Mouse (Mus musculus) kidney, embryonic 16.5 days (tissue): ENCODE results near the gene Dmpk. TPM values are rescaled to one million over a fixed set of nuclear protein-coding genes. Genes with fewer than 3 reads are reported as not detected.
"Not testable (repeated sequence)": the region's sequence is repeated elsewhere in the genome, so short reads cannot be mapped to it uniquely, and the experiment has no call there.

Experiments used
- ATAC-seq: fragments of 200-750 bp; cut with Nextera tagmentation; 2 replicates; pipeline ENCODE4 v1.8.0; 2017; ENCODE audit warnings: moderate TSS enrichment; ENCODE audit not compliant: low FRiP score, low TSS enrichment
- H3K27ac ChIP-seq: fragments of 300-500 bp; sonication (generic); 2 replicates; pipeline ENCODE4 v1.5.1; 2014; ENCODE audit warnings: low read length
- H3K27me3 ChIP-seq: fragments of 300-500 bp; sonication (generic); 2 replicates; pipeline ENCODE4 v1.6.1; 2014; ENCODE audit warnings: low read length, control low read depth, mixed read lengths; ENCODE audit not compliant: insufficient read depth
- H3K36me3 ChIP-seq: fragments of 300-500 bp; sonication (generic); 2 replicates; pipeline ENCODE4 v1.6.1; 2014; ENCODE audit warnings: low read length, control low read depth, mixed read lengths; ENCODE audit not compliant: insufficient read depth
- H3K4me1 ChIP-seq: fragments of 300-500 bp; sonication (generic); 2 replicates; pipeline ENCODE4 v1.6.1; 2014; ENCODE audit warnings: low read length, control low read depth, mixed read lengths; ENCODE audit not compliant: insufficient read depth
- H3K4me2 ChIP-seq: fragments of 300-500 bp; sonication (generic); replicated peaks from 2 replicates; pipeline ENCODE4 v1.6.1; 2014; ENCODE audit warnings: low read depth, low read length
- H3K4me3 ChIP-seq: fragments of 300-500 bp; sonication (generic); 2 replicates; pipeline ENCODE4 v1.5.1; 2014; ENCODE audit warnings: mild to moderate bottlenecking, low read length
- H3K9ac ChIP-seq: fragments of 300-500 bp; sonication (generic); replicated peaks from 2 replicates; pipeline ENCODE4 v1.6.1; 2014; ENCODE audit warnings: low read length
- H3K9me3 ChIP-seq: fragments of 300-500 bp; sonication (generic); 2 replicates; pipeline ENCODE4 v1.6.1; 2016; ENCODE audit warnings: low read length, control low read depth
- WGBS: fragments of 180-500 bp; shearing (Covaris S2); extraction: QIAGEN DNeasy Blood & Tissue Kit; methylation state at CpG from one replicate; pipeline ENCODE4 v1.1.7; 2014; 5-methylcytosine and 5-hydroxymethylcytosine counted together
- polyA plus RNA-seq: library from polyadenylated mRNA; unstranded; fragments of >200 nt; fragmentation: Nextera tagmentation; extraction: Ambion mirVana; gene quantifications from 2 replicates; pipeline ENCODE4 v1.2.1, GENCODE M21; 2015

Gene Dmpk
- polyA plus RNA-seq, 1 experiment from 2014 or later, result 27.5 TPM

DNA sequence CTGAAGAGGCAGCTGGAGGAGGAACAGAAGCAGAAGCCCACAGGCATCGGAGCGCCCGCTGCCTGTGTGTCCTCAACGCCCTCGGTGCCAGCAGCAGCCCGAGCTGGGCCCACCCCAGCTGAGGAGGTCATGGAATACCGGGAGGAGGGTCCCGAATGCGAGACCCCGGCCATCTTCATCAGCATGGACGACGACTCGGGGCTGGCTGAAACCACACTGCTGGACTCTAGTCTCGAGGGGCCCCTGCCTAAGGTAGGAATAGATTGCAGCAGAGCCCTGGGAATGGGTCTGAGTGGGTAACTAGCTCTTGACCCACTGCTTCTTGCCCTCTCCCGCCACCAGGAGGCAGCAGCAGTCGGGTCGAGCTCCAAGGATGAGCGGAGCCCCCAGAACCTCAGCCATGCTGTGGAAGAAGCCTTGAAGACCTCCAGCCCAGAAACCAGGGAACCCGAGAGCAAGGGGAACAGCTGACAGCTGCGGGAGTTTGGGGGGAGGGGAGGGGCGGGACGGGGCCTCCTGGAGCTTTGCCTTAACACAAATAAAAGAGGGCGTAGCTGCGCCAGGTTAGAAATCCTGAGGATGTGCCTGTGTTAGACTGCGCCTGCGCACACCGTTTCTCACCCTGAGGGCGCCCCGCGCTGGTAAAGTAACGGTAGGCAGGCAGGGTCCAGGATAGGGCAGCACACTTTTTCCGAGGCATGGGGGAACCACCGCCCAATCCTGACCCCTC, 29.4 kb upstream of the Dmpk start, which contains the start of gene Rsph6a:
Gene Rsph6a (plus strand): TSS at position 644 of the 730 bp plus-strand sequence.
- peak within 1 kb of the TSS; percentile 17; the same call in 1 of the 2 replicates for H3K4me3 ChIP-seq
- H3K9ac ChIP-seq, result no peak within 1 kb of the TSS
- H3K4me1 ChIP-seq, result 0 out of 2 replicates have a peak, but pooled peaks cover 2% of the 10 kb centered on the region
- H3K36me3 ChIP-seq, result peaks cover 38% of the 10 kb centered on the region
- ATAC-seq, result 0 out of 2 replicates have a peak, but pooled peaks have one; percentile 57
- H3K27ac ChIP-seq, result no peak within 1 kb of the TSS
- H3K4me2 ChIP-seq, result peak within 1 kb of the TSS; percentile 42
- 25% methylated on average over 33 of the region's 33 CpGs for WGBS
- no peaks in the 10 kb centered on the region for H3K27me3 ChIP-seq
- H3K9me3 ChIP-seq, result no peaks in the 10 kb centered on the region

DNA sequence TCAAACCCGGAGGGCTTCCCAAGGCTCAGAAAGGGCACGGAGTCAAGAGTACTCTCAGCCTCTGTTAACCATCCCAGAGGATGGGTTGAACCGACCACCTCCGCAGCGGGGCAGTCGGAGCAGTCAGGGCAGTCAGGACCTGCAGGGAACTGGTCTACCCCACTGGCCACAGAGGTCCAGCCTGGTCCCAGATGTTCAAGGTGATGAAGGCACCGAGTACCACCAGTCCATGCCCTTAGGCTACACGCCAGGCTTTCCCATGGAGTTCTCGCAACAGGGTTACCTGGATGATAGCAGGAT, 28.9 kb upstream of the Dmpk start:
- Histone ChIP-seq H3K4me3 (no peak overlapping the region), H3K4me1 (0 out of 2 replicates have a peak, but pooled peaks cover 2% of the 10 kb centered on the region), H3K27ac (no peak overlapping the region), H3K9me3 (no peaks in the 10 kb centered on the region), H3K9ac (no peak overlapping the region), H3K4me2 (peak overlapping the region; percentile 42), H3K36me3 (peaks cover 33% of the 10 kb centered on the region), H3K27me3 (no peaks in the 10 kb centered on the region)
- WGBS, result 63% methylated on average over 9 of the region's 9 CpGs
- 0 out of 2 replicates have a peak, but pooled peaks have one; percentile 9 for ATAC-seq

DNA sequence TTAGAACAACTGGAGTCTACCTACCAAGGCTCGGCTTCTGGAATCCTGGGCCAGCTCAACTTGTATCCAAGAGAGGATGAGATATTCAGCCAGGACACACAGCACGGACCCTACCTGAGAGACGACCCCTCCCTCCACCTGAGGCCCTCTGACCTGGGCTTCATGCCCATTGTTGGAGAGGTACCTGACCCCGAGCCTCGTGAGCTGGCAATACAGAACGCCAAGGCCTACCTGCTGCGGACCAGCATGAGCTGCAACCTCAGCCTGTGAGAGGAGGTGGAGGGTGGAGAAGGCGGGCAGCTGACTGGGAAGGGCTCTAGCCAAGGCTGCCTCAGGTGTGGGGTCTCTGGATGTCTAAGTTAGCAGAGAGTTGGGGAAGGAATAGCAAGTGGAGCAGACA, 28.5 kb upstream of the Dmpk start:
- Histone ChIP-seq H3K27me3 (no peaks in the 10 kb centered on the region), H3K36me3 (peaks cover 29% of the 10 kb centered on the region), H3K9me3 (no peaks in the 10 kb centered on the region), H3K4me2 (no peak overlapping the region), H3K4me3 (no peak overlapping the region), H3K4me1 (0 out of 2 replicates have a peak, but pooled peaks cover 2% of the 10 kb centered on the region), H3K9ac (no peak overlapping the region), H3K27ac (no peak overlapping the region)
- WGBS, result 93% methylated on average over 8 of the region's 8 CpGs
- ATAC-seq, result no peak

DNA sequence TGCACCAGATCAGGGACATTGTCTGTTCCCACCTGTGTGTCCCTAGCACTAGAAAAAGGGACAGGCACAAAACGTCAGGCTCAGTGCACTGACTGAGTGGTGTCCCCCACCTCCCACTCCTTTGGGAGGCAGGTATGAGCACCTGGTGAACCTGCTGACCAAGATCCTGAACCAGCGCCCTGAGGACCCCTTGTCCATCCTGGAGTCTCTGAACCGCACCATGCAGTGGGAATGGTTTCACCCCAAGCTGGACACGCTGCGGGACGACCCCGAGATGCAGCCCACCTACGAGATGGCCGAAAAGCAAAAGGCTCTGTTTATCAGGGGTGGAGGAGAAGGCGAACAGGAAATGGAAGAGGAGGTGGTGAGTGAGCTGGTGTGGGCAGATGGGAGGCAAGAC, 26.2 kb upstream of the Dmpk start:
- Histone ChIP-seq H3K4me1 (0 out of 2 replicates have a peak, but pooled peaks cover 2% of the 10 kb centered on the region), H3K27me3 (no peaks in the 10 kb centered on the region), H3K4me3 (no peak overlapping the region), H3K4me2 (no peak overlapping the region), H3K9me3 (no peaks in the 10 kb centered on the region), H3K27ac (no peak overlapping the region), H3K36me3 (peaks cover 7% of the 10 kb centered on the region; the same call in 1 of the 2 replicates), H3K9ac (no peak overlapping the region)
- WGBS, result 85% methylated on average over 10 of the region's 10 CpGs
- ATAC-seq, result no peak

DNA sequence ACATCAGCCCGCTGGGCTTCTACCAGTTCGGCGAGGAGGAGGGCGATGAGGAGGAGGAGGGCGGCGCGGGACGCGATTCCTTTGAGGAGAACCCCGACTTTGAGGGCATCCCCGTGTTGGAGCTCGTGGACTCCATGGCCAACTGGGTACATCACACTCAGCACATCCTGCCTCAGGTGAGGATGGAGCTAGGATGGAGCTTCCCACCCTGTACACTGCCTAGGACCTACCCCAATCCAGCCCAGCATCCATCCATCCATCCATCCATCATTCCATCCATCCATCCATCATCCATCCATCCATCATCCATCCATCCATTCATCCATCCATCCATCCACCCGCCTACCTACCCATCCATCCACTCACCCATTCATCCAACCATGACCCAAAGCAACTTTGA, 17.8 kb upstream of the Dmpk start:
- peak; percentile 52; the same call in 1 of the 2 replicates for ATAC-seq

DNA sequence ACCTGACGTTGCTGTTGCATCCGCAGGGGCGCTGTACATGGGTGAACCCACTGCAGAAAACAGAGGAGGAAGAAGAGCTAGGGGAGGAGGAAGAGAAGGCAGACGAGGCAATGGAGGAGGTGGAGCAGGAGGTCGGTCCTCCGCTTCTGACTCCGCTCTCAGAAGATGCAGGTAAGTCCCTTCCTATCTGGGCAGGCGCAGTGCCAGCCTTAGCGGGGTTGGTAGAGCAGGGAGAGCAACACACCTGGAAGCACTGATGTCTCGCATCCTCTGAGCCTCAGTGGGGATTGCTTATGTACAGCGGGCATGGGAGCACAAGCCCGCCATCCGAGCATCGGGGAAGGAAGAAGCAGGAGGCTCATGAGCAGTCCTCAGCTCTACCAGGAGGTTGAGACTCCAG, 16.6 kb upstream of the Dmpk start:
- Histone ChIP-seq H3K9me3 (no peaks in the 10 kb centered on the region), H3K9ac (no peak overlapping the region), H3K27me3 (peaks cover 32% of the 10 kb centered on the region), H3K27ac (no peak overlapping the region), H3K4me1 (no peaks in the 10 kb centered on the region), H3K4me3 (no peak overlapping the region), H3K36me3 (no peaks in the 10 kb centered on the region), H3K4me2 (no peak overlapping the region)
- WGBS, result 43% methylated on average over 14 of the region's 14 CpGs
- ATAC-seq, result no peak

More for the DNA sequence above, 17.8 kb upstream of the Dmpk start:
- H3K9me3 ChIP-seq, result no peaks in the 10 kb centered on the region
- H3K27me3 ChIP-seq, result peaks cover 32% of the 10 kb centered on the region
- 44% methylated on average over 13 of the region's 13 CpGs for WGBS
- peak overlapping the region; percentile 18; the same call in 1 of the 2 replicates for H3K4me3 ChIP-seq
- no peaks in the 10 kb centered on the region for H3K4me1 ChIP-seq
- H3K27ac ChIP-seq, result no peak overlapping the region
- H3K36me3 ChIP-seq, result no peaks in the 10 kb centered on the region
- peak overlapping the region; percentile 4; the same call in 1 of the 2 replicates for H3K4me2 ChIP-seq
- 0 out of 2 replicates have a peak overlapping the region, but pooled peaks have one; percentile 8 for H3K9ac ChIP-seq

DNA sequence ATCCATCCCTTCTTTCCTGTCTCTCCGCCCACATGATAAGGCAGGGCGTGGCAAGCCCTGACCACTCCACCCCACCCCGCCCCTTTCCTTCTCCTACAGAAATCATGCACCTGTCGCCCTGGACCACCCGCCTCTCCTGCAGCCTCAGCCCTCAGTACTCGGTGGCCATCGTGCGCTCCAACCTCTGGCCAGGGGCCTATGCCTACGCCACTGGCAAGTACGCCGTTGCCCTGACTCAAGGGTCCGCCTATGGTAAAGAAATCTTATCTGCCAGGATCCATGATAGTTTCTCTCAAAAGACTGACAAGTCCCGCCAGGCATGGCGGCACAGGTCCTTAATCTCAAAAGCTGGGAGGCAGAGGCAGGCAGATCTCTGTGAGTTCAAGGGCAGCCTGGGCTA, 15.7 kb upstream of the Dmpk start:
- Histone ChIP-seq H3K27ac (no peak overlapping the region), H3K4me3 (no peak overlapping the region), H3K9ac (no peak overlapping the region), H3K4me1 (no peaks in the 10 kb centered on the region), H3K36me3 (no peaks in the 10 kb centered on the region), H3K4me2 (no peak overlapping the region), H3K9me3 (no peaks in the 10 kb centered on the region), H3K27me3 (peaks cover 32% of the 10 kb centered on the region)
- 71% methylated on average over 14 of the region's 14 CpGs for WGBS
- no peak for ATAC-seq

DNA sequence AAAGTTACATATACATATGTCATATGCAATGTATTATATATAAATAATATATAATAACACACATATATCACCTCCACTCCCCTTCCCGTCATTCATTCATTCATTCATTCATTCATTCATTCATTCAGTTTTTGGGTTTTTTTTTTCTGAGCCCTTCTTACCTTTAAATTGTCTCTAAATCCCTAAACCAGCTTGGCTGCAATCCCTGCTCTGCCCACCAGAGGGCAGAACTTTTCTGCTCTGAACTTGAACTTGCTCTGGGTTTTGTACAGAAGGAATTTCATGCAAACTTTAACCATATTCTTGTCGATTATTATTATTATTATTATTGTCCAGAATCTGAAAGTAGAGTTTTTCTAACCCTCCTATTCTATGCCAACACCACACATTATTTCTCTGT, 14.9 kb upstream of the Dmpk start:
- peaks cover 32% of the 10 kb centered on the region for H3K27me3 ChIP-seq
- WGBS, result 6% methylated on average over 2 of the region's 2 CpGs
- H3K4me3 ChIP-seq, result no peak overlapping the region
- no peak overlapping the region for H3K4me2 ChIP-seq
- ATAC-seq, result no peak
- H3K4me1 ChIP-seq, result no peaks in the 10 kb centered on the region
- H3K9ac ChIP-seq, result no peak overlapping the region
- no peaks in the 10 kb centered on the region for H3K36me3 ChIP-seq
- no peaks in the 10 kb centered on the region for H3K9me3 ChIP-seq
- no peak overlapping the region for H3K27ac ChIP-seq

DNA sequence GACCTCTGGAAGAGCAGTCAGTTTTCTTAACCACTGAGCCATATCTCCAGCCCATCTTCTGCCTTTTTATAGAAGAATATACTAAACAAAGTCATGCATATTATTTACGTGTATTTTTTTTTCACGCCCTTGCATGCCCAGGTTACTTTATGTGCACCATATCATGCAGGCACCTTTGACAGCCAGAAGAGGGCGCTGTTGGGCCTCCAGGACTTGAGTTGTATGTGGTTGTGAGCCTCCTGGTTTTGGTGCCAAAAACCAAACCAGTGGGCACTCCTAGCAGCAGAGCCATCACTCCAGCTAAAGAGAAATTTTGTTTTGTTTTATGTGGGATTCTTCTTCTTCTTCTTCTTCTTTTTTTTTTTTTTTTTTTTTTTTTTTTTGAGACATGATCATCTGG, 14.1 kb upstream of the Dmpk start:
- peaks cover 29% of the 10 kb centered on the region for H3K27me3 ChIP-seq
- no peak overlapping the region for H3K4me3 ChIP-seq
- H3K4me1 ChIP-seq, result no peaks in the 10 kb centered on the region
- WGBS, result 48% methylated on average over 3 of the region's 3 CpGs
- H3K9ac ChIP-seq, result no peak overlapping the region
- ATAC-seq, result no peak
- H3K4me2 ChIP-seq, result no peak overlapping the region
- H3K9me3 ChIP-seq, result no peaks in the 10 kb centered on the region
- no peaks in the 10 kb centered on the region for H3K36me3 ChIP-seq
- no peak overlapping the region for H3K27ac ChIP-seq

DNA sequence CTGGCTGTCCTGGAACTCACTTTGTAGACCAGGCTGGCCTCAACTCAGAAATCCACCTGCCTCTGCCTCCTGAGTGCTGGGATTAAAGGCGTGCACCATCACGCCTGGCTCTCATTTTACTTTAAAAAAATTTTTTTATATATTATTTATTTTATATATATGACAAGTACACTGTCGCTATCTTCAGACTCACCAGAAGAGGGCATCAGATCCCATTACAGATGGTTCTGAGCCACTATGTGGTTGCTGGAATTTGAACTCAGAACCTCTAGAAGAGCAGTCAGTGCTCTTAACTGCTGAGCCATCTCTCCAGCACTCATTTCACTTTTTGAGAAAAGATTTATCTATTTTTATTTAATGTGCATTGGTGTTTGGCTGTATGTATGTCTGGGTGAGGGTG, 12.6 kb upstream of the Dmpk start:
- H3K9me3 ChIP-seq, H3K4me1 ChIP-seq, H3K36me3 ChIP-seq, H3K4me2 ChIP-seq, ATAC-seq, H3K27ac ChIP-seq, H3K9ac ChIP-seq, H3K4me3 ChIP-seq: not testable (repeated sequence)
- 58% methylated on average over 3 of the region's 3 CpGs for WGBS
- peaks cover 13% of the 10 kb centered on the region for H3K27me3 ChIP-seq
